Mouse (Mus musculus) left cerebral cortex, adult 8-10 months (tissue): ENCODE measurements at regions not wholly inside any gene's neighbourhood (a gene's known extent, or its start where the extent isn't known, plus 50 kb on each side); places are given as distances from the start of the nearest gene placed in this dataset.

Experiments used
- DNase-seq, 2 experiments: peaks; one replicate each; pipeline ENCODE4 v3.0.0; 2022; ENCODE audit warnings: low spot score in 2 of 2

DNA sequence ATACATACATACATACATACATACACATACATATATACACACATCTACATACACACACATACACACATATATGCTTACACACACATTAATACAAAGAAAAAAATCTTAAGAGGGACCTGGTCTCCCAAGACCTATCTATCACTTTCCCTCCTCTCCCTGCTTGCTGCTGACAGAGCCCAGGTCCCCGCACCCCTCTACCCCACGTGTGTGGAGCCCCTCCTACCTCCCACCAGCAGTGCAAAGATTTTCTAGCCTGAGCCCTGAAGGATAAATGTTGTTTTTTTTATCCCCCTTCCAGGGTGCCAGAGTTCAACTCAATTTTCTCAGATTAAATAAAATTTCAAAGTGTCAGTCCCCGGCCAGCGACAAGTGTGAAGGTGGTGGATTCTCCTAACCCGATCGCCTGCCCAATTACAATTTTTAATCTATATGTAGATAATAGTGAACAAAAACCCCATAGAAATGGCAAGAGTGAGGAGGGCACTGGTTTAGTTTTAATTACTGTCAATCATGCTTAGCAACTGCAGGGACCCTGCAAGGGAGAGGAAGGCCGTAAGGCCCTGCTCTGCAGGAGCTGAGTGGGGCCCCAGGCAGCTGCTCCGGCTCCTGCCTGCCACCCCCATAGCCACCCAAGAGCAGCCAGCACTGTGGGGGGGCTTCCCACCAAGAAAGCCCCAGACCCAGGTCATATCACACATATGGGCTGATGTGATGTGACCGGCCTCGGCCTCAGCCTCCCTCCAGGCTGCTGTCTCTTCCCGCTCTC lies 85.7 kb downstream of the Cryba4 start:
- DNase-seq: no peak

GRCm38 (mm10) chr5:112167790-112168189 lies 84.5 kb downstream of the Cryba4 start:
- no peak for DNase-seq

DNA sequence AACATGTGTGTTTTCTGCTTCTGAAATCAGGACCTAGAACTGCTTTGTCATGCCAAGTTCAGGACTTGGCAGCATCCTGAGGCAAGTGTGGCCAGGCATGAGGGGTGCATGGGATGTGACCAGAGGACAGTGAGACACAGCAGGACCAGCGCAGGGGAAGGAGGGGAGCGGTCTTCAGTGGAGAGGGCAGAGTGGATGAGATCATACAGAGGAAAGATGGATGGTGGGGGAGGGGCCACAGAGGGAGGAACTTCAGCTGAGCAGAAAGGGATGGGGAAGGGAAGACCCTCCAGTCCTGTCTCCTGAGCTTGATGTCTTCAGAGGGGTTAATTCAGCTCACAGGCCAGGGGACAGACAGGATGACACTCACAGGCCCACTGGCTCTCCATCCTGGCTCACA lies 81.0 kb downstream of the Cryba4 start:
- no peak for DNase-seq

DNA sequence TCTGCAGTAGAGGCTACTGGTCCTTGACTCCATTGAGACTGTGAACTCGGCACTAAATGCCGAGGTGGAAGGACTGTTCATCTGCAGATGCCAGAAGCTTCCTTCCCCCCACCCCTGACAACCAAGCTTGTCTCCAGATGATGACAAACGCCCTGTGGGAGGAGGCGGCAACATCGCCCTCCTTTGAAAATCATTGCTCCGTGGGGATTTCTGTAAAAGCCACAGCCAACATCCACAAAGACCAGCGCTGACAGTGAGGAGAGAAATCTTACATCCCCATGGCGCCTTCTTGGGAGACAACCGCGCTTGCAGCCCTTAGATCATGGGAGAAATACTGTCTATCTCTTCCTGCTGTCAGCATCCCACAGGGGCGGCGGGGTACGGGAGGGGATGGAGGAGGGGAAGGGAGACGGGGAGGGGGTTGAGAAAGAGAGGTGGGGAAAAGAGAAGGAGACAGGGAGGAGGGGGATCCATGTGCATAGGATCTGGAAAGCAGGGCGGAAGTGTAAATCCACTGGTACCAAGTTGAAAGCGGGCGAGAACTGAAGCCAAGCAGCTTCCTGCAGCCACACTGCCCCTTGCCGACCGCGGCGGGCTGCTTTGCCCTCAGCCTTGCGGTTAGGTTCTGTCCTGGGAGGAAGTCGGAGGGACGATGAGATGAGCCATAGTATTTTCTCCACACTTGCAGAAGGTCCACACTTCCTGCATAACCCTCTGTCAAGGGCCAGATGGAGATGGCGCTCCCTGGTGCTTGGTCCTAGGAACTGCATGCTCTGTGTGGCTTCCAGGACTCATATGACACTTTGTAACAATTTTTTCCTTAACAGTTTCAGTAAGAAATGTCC lies 72.9 kb downstream of the Cryba4 start:
- DNase-seq: no peak

GRCm38 (mm10) chr5:112182775-112183174 lies 69.5 kb downstream of the Cryba4 start:
- DNase-seq: no peak

- no peak for DNase-seq
Observed at GRCm38 (mm10) chr5:112195667-112196066, 56.7 kb downstream of the Cryba4 start.
